In the genomic region with DNA sequence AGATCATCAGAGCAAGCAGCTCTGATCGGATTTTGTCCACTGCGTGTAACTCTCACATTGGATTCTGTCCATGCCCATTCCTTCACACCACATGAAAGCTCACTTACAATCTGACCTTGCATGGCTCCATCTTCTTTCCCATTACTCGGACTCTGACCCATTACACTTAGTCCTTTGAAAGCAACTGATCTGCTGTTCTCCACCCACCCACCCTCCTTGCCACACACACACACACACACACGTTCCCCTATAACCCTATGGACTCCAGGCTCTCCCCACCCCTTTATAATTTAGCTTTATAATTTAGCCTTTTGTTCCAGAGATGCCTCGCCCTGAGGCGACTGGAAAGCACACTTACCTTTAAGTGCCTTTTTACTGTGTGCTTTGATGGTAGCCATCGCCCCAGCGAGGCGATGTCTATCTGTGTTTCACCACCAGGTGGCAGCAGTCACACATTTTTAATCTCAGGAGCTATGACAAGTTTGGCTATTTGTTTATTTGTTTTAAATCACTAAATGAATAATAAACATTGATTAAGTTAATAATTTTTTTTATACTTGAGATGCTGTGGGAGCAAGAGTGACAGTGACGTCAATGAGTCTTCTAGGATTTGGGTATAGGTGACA, we compare ENCODE assay signal across 10 mouse cellular contexts.
DNase-seq lines count a peak whose midpoint lies in the region; ATAC-seq and TF ChIP-seq lines count a peak whose summit lies in the region.
"Had no signal": no experiment of that assay in that cellular context is flagged by ENCODE, and none has a peak within 500 bp of the region (broad histone marks: within the 10 kb centered on the region; RNA-seq: fewer than 3 reads in every experiment).

No protein-coding gene starts in this region.

- H3K4me1 ChIP-seq in intestine, postnatal 0 days (replicated peaks; ENCODE audit: control insufficient read depth, insufficient read depth, low read length) = no peaks in the 10 kb centered on the region
- H3K4me1 ChIP-seq in heart, embryonic 12.5 days (replicated peaks) = peaks cover 27% of the 10 kb centered on the region
- H3K4me1 ChIP-seq: stomach, embryonic 15.5 days had no signal

- ATAC-seq in intestine, postnatal 0 days = no peak
- no peak for ATAC-seq in heart, embryonic 12.5 days (ENCODE audit: insufficient number of reproducible peaks, low FRiP score)

- no peaks in the 10 kb centered on the region for H3K9me3 ChIP-seq in intestine, postnatal 0 days (ENCODE audit: control insufficient read depth)
- no peaks in the 10 kb centered on the region for H3K9me3 ChIP-seq in heart, embryonic 12.5 days (replicated peaks)
- H3K9me3 ChIP-seq: limb, embryonic 15.5 days; stomach, embryonic 15.5 days had no signal

- H3K4me2 ChIP-seq in intestine, postnatal 0 days (replicated peaks; ENCODE audit: low read depth) = no peak overlapping the region
- no peak overlapping the region for H3K4me2 ChIP-seq in heart, embryonic 12.5 days
- H3K4me2 ChIP-seq: limb, embryonic 15.5 days; stomach, embryonic 15.5 days had no signal

- 43% methylated on average over 10 of the region's 10 CpGs for WGBS in intestine, postnatal 0 days
- 43% methylated on average over 10 of the region's 10 CpGs for WGBS in heart, embryonic 12.5 days

- TF ChIP-seq CTCF in layer of hippocampus, adult 2 months (conservative IDR thresholded peaks at IDR 0.05) = peak; percentile 83
- peak; percentile 75 for TF ChIP-seq CTCF in intestine, postnatal 0 days (IDR thresholded peaks at IDR 0.05; ENCODE audit: low read depth)

- no peak overlapping the region for H3K27ac ChIP-seq in layer of hippocampus, adult 2 months
- H3K27ac ChIP-seq in intestine, postnatal 0 days (ENCODE audit: low read depth, low read length) = no peak overlapping the region
- no peak overlapping the region for H3K27ac ChIP-seq in heart, embryonic 12.5 days (ENCODE audit: poor library complexity, severe bottlenecking)
- H3K27ac ChIP-seq: limb, embryonic 15.5 days; stomach, embryonic 15.5 days had no signal

- peak; percentile 27 to 58 for DNase-seq in layer of hippocampus, adult 2 months (ENCODE audit: low spot score in 2 of 2)
- no peak for DNase-seq in layer of hippocampus, adult 9-10 months (ENCODE audit: low spot score)
- DNase-seq in MEL-GATA-1-ER (ENCODE audit: extremely low read depth, low read depth) = peak; percentile 39
- peak; percentile 56 to 67 for DNase-seq in cerebellum, postnatal 25 days
- peak; percentile 61 for DNase-seq in lung, postnatal 36 days
- peak; percentile 22 for DNase-seq in skeletal muscle tissue, adult 2 months (ENCODE audit: low read depth, low spot score)

- H3K27me3 ChIP-seq in intestine, postnatal 0 days (replicated peaks; ENCODE audit: control insufficient read depth, insufficient read depth, low read length) = no peaks in the 10 kb centered on the region
- H3K27me3 ChIP-seq in heart, embryonic 12.5 days (replicated peaks) = no peaks in the 10 kb centered on the region
- H3K27me3 ChIP-seq: limb, embryonic 15.5 days; stomach, embryonic 15.5 days had no signal

- H3K4me3 ChIP-seq in layer of hippocampus, adult 2 months = no peak overlapping the region
- no peak overlapping the region for H3K4me3 ChIP-seq in intestine, postnatal 0 days (ENCODE audit: low read depth, low read length)
- H3K4me3 ChIP-seq in heart, embryonic 12.5 days = no peak overlapping the region
- H3K4me3 ChIP-seq: limb, embryonic 15.5 days; stomach, embryonic 15.5 days had no signal

- no peak overlapping the region for H3K9ac ChIP-seq in intestine, postnatal 0 days (ENCODE audit: low read depth, low read length)
- H3K9ac ChIP-seq in heart, embryonic 12.5 days = no peak overlapping the region
- H3K9ac ChIP-seq: limb, embryonic 15.5 days; stomach, embryonic 15.5 days had no signal

- no peaks in the 10 kb centered on the region for H3K36me3 ChIP-seq in intestine, postnatal 0 days (ENCODE audit: control insufficient read depth, insufficient read depth)
- H3K36me3 ChIP-seq in heart, embryonic 12.5 days = no peaks in the 10 kb centered on the region
- H3K36me3 ChIP-seq: limb, embryonic 15.5 days; stomach, embryonic 15.5 days had no signal
